14 mouse cellular contexts compared by ENCODE assay signal in genomic region chr2:72169451-72170100, GRCm38 (mm10).
DNase-seq lines count a peak whose midpoint lies in the region; ATAC-seq and TF ChIP-seq lines count a peak whose summit lies in the region.
"Had no signal": no experiment of that assay in that cellular context is flagged by ENCODE, and none has a peak within 500 bp of the region (broad histone marks: within the 10 kb centered on the region; RNA-seq: fewer than 3 reads in every experiment).

No protein-coding gene starts in this region.

- no peaks in the 10 kb centered on the region for H3K9me3 ChIP-seq in heart, embryonic 10.5 days
- no peaks in the 10 kb centered on the region for H3K9me3 ChIP-seq in lung, embryonic 15.5 days
- no peaks in the 10 kb centered on the region for H3K9me3 ChIP-seq in limb, embryonic 13.5 days
- no peaks in the 10 kb centered on the region for H3K9me3 ChIP-seq in intestine, embryonic 16.5 days (ENCODE audit: control insufficient read depth, low read length)
- H3K9me3 ChIP-seq: forebrain, embryonic 13.5 days had no signal

- no peak overlapping the region for H3K4me2 ChIP-seq in lung, embryonic 15.5 days
- no peak overlapping the region for H3K4me2 ChIP-seq in limb, embryonic 13.5 days (replicated peaks)
- H3K4me2 ChIP-seq in intestine, embryonic 16.5 days (ENCODE audit: low read depth, low read length), result no peak overlapping the region
- H3K4me2 ChIP-seq: forebrain, embryonic 13.5 days had no signal

- ATAC-seq in lung, embryonic 15.5 days (ENCODE audit: borderline replicate concordance, extremely low read depth, low FRiP score, low TSS enrichment), result peak; percentile 80
- ATAC-seq in limb, embryonic 13.5 days (ENCODE audit: low FRiP score, low read depth), result no peak
- no peak for ATAC-seq in intestine, embryonic 16.5 days
- ATAC-seq: forebrain, embryonic 13.5 days; midbrain, embryonic 16.5 days had no signal

- H3K4me3 ChIP-seq in heart, embryonic 10.5 days, result no peak overlapping the region
- H3K4me3 ChIP-seq in lung, embryonic 15.5 days, result no peak overlapping the region
- H3K4me3 ChIP-seq in lung, adult 2 months (replicated peaks; ENCODE audit: extremely low read depth, low read depth, low read length), result no peak overlapping the region
- no peak overlapping the region for H3K4me3 ChIP-seq in limb, embryonic 13.5 days
- no peak overlapping the region for H3K4me3 ChIP-seq in intestine, embryonic 16.5 days (ENCODE audit: low read length)
- H3K4me3 ChIP-seq: forebrain, embryonic 13.5 days; layer of hippocampus, adult 2 months had no signal

- peak overlapping the region; percentile 87 for H3K27ac ChIP-seq in heart, embryonic 10.5 days
- H3K27ac ChIP-seq in lung, embryonic 15.5 days, result peak overlapping the region; percentile 84
- H3K27ac ChIP-seq in limb, embryonic 13.5 days, result peak overlapping the region; percentile 22; the same call in 1 of the 2 replicates
- H3K27ac ChIP-seq in intestine, embryonic 16.5 days (ENCODE audit: low read length), result no peak overlapping the region
- H3K27ac ChIP-seq: forebrain, embryonic 13.5 days; layer of hippocampus, adult 2 months had no signal

- peak; percentile 83 for DNase-seq in heart, embryonic 10.5 days (ENCODE audit: low spot score)
- no peak for DNase-seq in heart, adult 18-20 months
- no peak for DNase-seq in lung, adult 2 months
- DNase-seq in CD4-positive, CD25-positive, alpha-beta regulatory T cell, adult 2 months (ENCODE audit: low read depth, low spot score), result peak; percentile 35
- no peak for DNase-seq in adrenal gland, postnatal 25 days
- DNase-seq: adrenal gland, adult 2 months; B cell, adult 2 months; gastrocnemius, postnatal 36 days had no signal

- no peaks in the 10 kb centered on the region for H3K36me3 ChIP-seq in heart, embryonic 10.5 days
- no peaks in the 10 kb centered on the region for H3K36me3 ChIP-seq in lung, embryonic 15.5 days
- no peaks in the 10 kb centered on the region for H3K36me3 ChIP-seq in limb, embryonic 13.5 days
- no peaks in the 10 kb centered on the region for H3K36me3 ChIP-seq in intestine, embryonic 16.5 days (ENCODE audit: control insufficient read depth, insufficient read depth, low read length)

- H3K9ac ChIP-seq in lung, embryonic 15.5 days, result no peak overlapping the region
- H3K9ac ChIP-seq in limb, embryonic 13.5 days, result no peak overlapping the region
- H3K9ac ChIP-seq in intestine, embryonic 16.5 days (ENCODE audit: low read depth, low read length), result no peak overlapping the region
- H3K9ac ChIP-seq: forebrain, embryonic 13.5 days had no signal

- H3K27me3 ChIP-seq in heart, embryonic 10.5 days (ENCODE audit: insufficient read depth, poor library complexity, severe bottlenecking), result no peaks in the 10 kb centered on the region
- H3K27me3 ChIP-seq in lung, embryonic 15.5 days, result no peaks in the 10 kb centered on the region
- no peaks in the 10 kb centered on the region for H3K27me3 ChIP-seq in limb, embryonic 13.5 days
- no peaks in the 10 kb centered on the region for H3K27me3 ChIP-seq in intestine, embryonic 16.5 days (replicated peaks; ENCODE audit: control insufficient read depth, insufficient read depth, low read length)
- H3K27me3 ChIP-seq: forebrain, embryonic 13.5 days had no signal

- TF ChIP-seq POLR2A in lung, adult 2 months (IDR thresholded peaks at IDR 0.05; ENCODE audit: borderline replicate concordance, extremely low read depth, low read depth, low read length), result no peak

- peaks cover 54% of the 10 kb centered on the region for H3K4me1 ChIP-seq in heart, embryonic 10.5 days
- H3K4me1 ChIP-seq in lung, embryonic 15.5 days, result peaks cover 29% of the 10 kb centered on the region
- H3K4me1 ChIP-seq in lung, adult 2 months (ENCODE audit: control insufficient read depth, insufficient read depth, low read length), result peaks cover 4% of the 10 kb centered on the region
- peaks cover 23% of the 10 kb centered on the region for H3K4me1 ChIP-seq in limb, embryonic 13.5 days
- 0 out of 2 replicates have a peak, but pooled peaks cover 4% of the 10 kb centered on the region for H3K4me1 ChIP-seq in intestine, embryonic 16.5 days (ENCODE audit: control insufficient read depth, insufficient read depth, low read length)

- no peak for TF ChIP-seq CTCF in lung, adult 2 months (IDR thresholded peaks at IDR 0.05; ENCODE audit: insufficient read depth, low read length)

- 29% methylated on average over 9 of the region's 9 CpGs for WGBS in heart, embryonic 10.5 days
- 12% methylated on average over 9 of the region's 9 CpGs for WGBS in lung, embryonic 15.5 days
- WGBS in lung, adult 2 months, result 40% methylated on average over 9 of the region's 9 CpGs
- WGBS in limb, embryonic 13.5 days, result 58% methylated on average over 9 of the region's 9 CpGs
- 48% methylated on average over 9 of the region's 9 CpGs for WGBS in intestine, embryonic 16.5 days

Comparison
In these comparisons a context has a peak if more than half of its experiments do, and no peak if none do; other contexts are left out.
1. DNase-seq: peak in heart, embryonic 10.5 days (single experiment) and CD4-positive, CD25-positive, alpha-beta regulatory T cell, adult 2 months (single experiment); none in heart, adult 18-20 months (0 of 2), lung, adult 2 months (single experiment) and adrenal gland, postnatal 25 days (single experiment).